Mouse (Mus musculus): ENCODE data around the gene Kalrn. TPM values are rescaled to one million over a fixed set of nuclear protein-coding genes. Genes with fewer than 3 reads are reported as not detected.

Gene Kalrn
- total RNA-seq, 2 experiments from 2014 or later: 29.5 to 33.7 TPM

- intact Hi-C loops (cut with DNase I): no loop called here
- peak; percentile 18 to 21 for DNase-seq
Measured at GRCm38 (mm10) chr16:34513956-34514593, 59.3 kb downstream of the Kalrn start.

DNA sequence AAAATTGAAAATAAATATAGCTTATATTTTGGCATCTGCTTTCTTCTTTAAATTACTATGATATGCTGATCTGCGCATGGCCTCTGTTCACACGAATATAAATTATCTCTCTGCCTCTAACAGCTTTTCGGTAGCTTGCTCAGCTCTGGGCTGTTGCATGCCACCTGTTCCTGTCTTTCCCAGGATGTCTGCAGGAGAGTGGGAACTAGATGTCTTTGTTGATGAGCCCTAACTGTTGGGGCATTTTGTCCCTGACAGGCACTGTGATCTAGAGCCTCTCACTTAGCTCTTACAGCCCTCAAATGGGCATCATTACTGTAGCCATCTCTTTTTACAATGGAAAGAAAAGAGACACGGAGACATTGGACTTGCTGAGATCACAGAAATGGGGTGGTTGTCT lies 61.0 kb downstream of the Kalrn start:
- intact Hi-C loops (cut with DNase I): no loop called here

DNA sequence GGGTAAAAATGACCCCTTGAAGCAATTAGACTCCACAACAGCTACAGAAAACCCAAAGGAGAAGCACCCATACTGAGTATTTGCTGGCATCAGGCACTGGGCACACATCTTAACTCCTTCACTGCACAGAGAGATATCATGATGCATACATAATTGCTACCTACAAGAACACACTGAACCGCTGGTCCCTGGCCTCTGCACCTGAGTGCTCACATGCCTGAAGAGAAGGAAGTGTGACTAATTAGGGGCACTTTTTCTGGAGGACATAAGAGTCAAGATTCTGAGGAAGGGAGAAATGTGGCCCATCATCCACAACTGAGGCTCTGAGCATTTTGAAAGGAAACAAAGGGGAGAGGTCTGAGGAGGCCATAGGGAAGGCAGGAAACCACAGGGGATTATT lies 65.2 kb downstream of the Kalrn start:
- intact Hi-C loops (cut with DNase I): no loop called here
- DNase-seq: no peak

More for the DNA sequence above, 61.0 kb downstream of the Kalrn start:
- no peak for DNase-seq

- intact Hi-C loops (cut with DNase I): no loop called here
- no peak for DNase-seq
Measured at GRCm38 (mm10) chr16:34506048-34506447, 67.3 kb downstream of the Kalrn start.

- intact Hi-C loops (cut with DNase I): no loop called here
- DNase-seq: no peak
Measured at GRCm38 (mm10) chr16:34504250-34504649, 69.1 kb downstream of the Kalrn start.

DNA sequence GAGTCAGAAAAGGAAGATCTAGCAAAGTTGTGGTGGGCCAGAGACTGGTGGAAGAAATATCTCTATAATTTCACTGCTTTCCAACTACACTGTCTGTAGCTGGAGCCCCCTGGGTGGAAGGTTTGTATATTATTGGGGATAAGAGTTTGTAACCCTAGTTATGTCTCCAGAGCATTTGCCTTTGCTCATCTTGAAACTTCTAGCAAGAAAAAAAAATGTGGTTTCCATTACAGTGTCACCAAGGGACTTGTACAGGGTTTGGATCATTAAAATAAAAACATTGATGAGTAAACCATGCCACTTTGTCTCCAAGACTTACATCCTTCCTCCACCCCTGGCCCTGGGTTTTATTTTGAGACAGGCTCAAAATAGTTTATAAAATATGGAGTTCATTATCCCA lies 71.2 kb downstream of the Kalrn start:
- no peak for DNase-seq
- intact Hi-C loops (cut with DNase I): no loop called here

DNA sequence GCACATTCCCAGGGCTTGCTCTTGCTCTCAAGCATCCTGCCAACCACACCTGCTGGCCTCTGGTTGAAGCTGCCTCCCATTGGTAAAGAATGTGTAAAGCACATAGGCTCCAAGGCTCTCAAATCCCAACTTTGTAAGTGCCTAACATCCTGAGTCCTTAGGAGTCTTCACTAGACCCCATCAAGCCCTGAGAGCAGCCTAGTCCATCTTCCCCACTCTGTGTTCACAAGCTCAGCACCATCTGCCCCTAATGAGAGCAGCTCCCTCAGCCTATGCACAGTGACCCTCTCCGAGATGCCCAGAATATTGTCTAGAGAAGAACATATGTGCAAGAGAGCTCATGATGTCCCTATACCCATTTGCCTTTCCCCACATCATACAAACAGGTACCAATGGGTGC lies 78.6 kb downstream of the Kalrn start:
- intact Hi-C loops (cut with DNase I): loop anchor here (5.0 kb wide), 1 partner anchor 33 kb away; no protein-coding TSS in a partner anchor
- no peak for DNase-seq

GRCm38 (mm10) chr16:34493914-34494313 lies 79.4 kb downstream of the Kalrn start:
- DNase-seq: peak; percentile 23 to 47
- intact Hi-C loops (cut with DNase I): loop anchor here (5.0 kb wide), 1 partner anchor 33 kb away; no protein-coding TSS in a partner anchor

DNA sequence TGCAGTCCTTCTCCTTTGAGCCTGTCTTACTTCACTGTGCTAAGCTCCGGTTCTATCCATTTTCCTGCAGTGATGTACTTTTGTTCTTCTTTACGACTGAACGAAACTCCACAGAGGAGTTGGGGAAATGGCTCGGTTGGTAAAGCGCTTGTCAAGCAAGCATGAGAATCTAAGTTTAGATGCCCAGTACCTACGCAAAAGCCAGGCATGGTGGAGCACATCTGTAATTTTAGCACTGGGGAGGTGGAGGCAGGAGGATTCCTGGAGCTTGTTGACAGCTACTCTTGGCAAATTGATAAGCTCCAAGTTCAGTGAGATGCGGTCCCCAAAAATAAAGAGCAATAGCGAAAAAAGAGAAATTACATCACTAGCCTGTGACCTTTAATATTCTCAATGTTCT lies 82.1 kb downstream of the Kalrn start:
- no peak for DNase-seq
- intact Hi-C loops (cut with DNase I): loop anchor here (5.0 kb wide), 1 partner anchor 36 kb away; no protein-coding TSS in a partner anchor

GRCm38 (mm10) chr16:34490506-34490905 lies 82.8 kb downstream of the Kalrn start:
- intact Hi-C loops (cut with DNase I): loop anchor here (5.0 kb wide), 1 partner anchor 37 kb away; no protein-coding TSS in a partner anchor
- no peak for DNase-seq

- intact Hi-C loops (cut with DNase I): loop anchor here (5.0 kb wide), 1 partner anchor 37 kb away; no protein-coding TSS in a partner anchor
- DNase-seq: no peak
Measured at GRCm38 (mm10) chr16:34489805-34490325, 83.5 kb downstream of the Kalrn start.

DNA sequence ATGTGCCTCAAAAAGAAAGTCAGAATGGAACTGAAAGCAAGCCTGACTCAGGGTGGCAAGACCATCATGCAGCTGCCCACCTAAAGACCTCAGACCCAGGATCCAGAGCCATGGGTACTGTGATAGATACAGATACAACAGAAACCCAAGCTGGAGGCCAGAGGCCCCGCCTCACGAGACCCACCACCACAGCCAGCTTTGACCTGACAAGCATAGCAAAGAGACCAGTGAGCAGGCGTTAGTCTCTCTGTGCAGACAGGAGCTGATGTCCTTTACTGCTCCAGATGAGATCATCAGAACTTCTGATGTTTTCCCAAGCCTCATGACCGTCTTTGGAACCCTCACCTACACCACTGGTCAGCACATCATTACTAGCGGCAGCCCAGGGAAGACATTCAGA lies 85.5 kb downstream of the Kalrn start:
- intact Hi-C loops (cut with DNase I): no loop called here

GRCm38 (mm10) chr16:34487268-34487667 lies 86.1 kb downstream of the Kalrn start:
- intact Hi-C loops (cut with DNase I): no loop called here
- DNase-seq: no peak

More for the DNA sequence above, 85.5 kb downstream of the Kalrn start:
- no peak for DNase-seq

- peak in 1 of 2 experiments; percentile 35 for DNase-seq
- intact Hi-C loops (cut with DNase I): no loop called here
Measured at GRCm38 (mm10) chr16:34485483-34485882, 87.8 kb downstream of the Kalrn start.

GRCm38 (mm10) chr16:34484921-34485320 lies 88.4 kb downstream of the Kalrn start:
- intact Hi-C loops (cut with DNase I): no loop called here
- no peak for DNase-seq

- no peak for DNase-seq
- intact Hi-C loops (cut with DNase I): no loop called here
Measured at GRCm38 (mm10) chr16:34484213-34484612, 89.1 kb downstream of the Kalrn start.

GRCm38 (mm10) chr16:34483716-34484115 lies 89.6 kb downstream of the Kalrn start:
- intact Hi-C loops (cut with DNase I): no loop called here

GRCm38 (mm10) chr16:34474741-34475140 lies 98.6 kb downstream of the Kalrn start:
- intact Hi-C loops (cut with DNase I): no loop called here
- no peak for DNase-seq

More at GRCm38 (mm10) chr16:34483716-34484115, 89.6 kb downstream of the Kalrn start:
- no peak for DNase-seq

- no peak for DNase-seq
- intact Hi-C loops (cut with DNase I): no loop called here
Measured at GRCm38 (mm10) chr16:34473891-34474290, 99.4 kb downstream of the Kalrn start.

DNA sequence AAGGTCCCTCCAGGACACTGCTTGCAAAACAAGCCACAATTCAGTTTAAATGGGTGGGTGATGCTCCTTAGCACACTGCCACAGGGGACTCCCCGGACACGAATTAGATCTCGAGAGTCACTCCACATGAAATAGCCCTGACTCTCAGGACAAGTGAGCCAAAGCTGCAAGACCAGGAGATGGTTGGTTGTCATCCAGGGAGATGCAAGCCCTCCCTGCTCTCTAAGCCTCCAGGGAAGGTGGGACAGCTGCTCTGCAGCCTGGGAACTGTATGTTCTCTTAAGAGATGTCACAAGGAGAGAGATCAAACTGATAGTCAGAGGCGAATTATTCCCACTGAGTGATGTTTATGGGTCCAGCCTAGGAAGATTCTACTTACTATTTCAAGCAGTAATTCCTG lies 101.9 kb downstream of the Kalrn start:
- no peak for DNase-seq
- intact Hi-C loops (cut with DNase I): no loop called here

- intact Hi-C loops (cut with DNase I): no loop called here
- DNase-seq: no peak
Measured at GRCm38 (mm10) chr16:34470343-34470742, 103.0 kb downstream of the Kalrn start.

GRCm38 (mm10) chr16:34469277-34469868 lies 104.0 kb downstream of the Kalrn start:
- intact Hi-C loops (cut with DNase I): loop anchor here (5.0 kb wide), 1 partner anchor 122 kb away; no protein-coding TSS in a partner anchor
- no peak for DNase-seq

All from heart, postnatal 14 days (tissue).